ENCODE assay signal across 8 mouse cellular contexts in the genomic region with DNA sequence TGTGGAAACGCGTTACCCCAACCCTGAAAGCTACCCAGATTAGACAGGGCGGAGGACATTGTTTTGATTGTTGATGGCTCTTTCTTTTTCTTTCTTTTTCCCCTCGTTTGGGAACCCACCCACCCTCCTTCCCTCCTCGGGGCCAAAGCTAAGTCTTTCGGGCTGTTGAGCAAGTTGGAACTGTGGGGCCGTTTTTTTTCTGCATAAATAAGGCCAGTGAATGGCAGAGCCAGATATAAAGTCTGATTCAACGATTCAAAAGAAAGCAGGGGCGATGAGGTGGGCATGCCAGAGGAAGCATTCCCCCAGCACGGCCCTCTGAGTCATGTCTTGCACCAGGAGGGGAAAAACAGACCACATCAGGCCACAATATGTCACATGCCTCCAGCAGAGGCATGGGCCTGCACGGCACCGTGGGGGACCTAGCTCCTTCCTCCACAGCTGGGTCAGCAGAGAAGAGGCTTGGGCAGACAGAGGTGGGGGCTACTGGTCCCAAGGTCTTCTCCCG.
DNase-seq lines count a peak whose midpoint lies in the region; ATAC-seq and TF ChIP-seq lines count a peak whose summit lies in the region.

No protein-coding gene starts in this region.

- peak overlapping the region; percentile 76 for H3K9ac ChIP-seq in lung, embryonic 15.5 days

- peak overlapping the region; percentile 72 for H3K4me2 ChIP-seq in lung, embryonic 15.5 days

- DNase-seq in spleen, adult 18-20 months, result peak; percentile 33 to 49
- no peak for DNase-seq in spleen, postnatal 4 days (ENCODE audit: low spot score in 2 of 2)
- peak; percentile 46 for DNase-seq in heart, adult 8-10 months (ENCODE audit: low spot score)
- peak; percentile 60 for DNase-seq in kidney, postnatal 10 days
- DNase-seq in retina, embryonic 14.5 days (ENCODE audit: low spot score), result peak; percentile 48

- H3K27ac ChIP-seq in cortical plate, adult 2 months (ENCODE audit: insufficient read depth, low read length), result peak overlapping the region; percentile 96
- H3K27ac ChIP-seq in lung, embryonic 15.5 days, result peak overlapping the region; percentile 100

- H3K4me1 ChIP-seq in cortical plate, adult 2 months (ENCODE audit: control insufficient read depth, insufficient read depth, low read length), result peaks cover 4% of the 10 kb centered on the region; the same call in 1 of the 2 replicates
- H3K4me1 ChIP-seq in lung, embryonic 15.5 days, result peaks cover 20% of the 10 kb centered on the region

- no peak for TF ChIP-seq CTCF in cortical plate, adult 2 months (IDR thresholded peaks at IDR 0.05; ENCODE audit: extremely low read depth, insufficient read depth, low read length)

- TF ChIP-seq POLR2A in cortical plate, adult 2 months (IDR thresholded peaks at IDR 0.05; ENCODE audit: extremely low read depth, insufficient read depth, low read length), result no peak

- no peaks in the 10 kb centered on the region for H3K9me3 ChIP-seq in lung, embryonic 15.5 days

- H3K27me3 ChIP-seq in lung, embryonic 15.5 days, result no peaks in the 10 kb centered on the region

- H3K36me3 ChIP-seq in lung, embryonic 15.5 days, result no peaks in the 10 kb centered on the region

- peak overlapping the region; percentile 25 for H3K4me3 ChIP-seq in cortical plate, adult 2 months (ENCODE audit: insufficient read depth, low read length)
- peak overlapping the region; percentile 52 for H3K4me3 ChIP-seq in lung, embryonic 15.5 days

- ATAC-seq in lung, embryonic 15.5 days (ENCODE audit: borderline replicate concordance, extremely low read depth, low FRiP score, low TSS enrichment), result no peak
- no peak for ATAC-seq in erythroid progenitor cell, adult 5-6 weeks (replicated peaks; ENCODE audit: low FRiP score, poor library complexity, severe bottlenecking)

- WGBS in lung, embryonic 15.5 days, result 4% methylated on average over 13 of the region's 13 CpGs

Comparison
In these comparisons a context has a peak if more than half of its experiments do, and no peak if none do; other contexts are left out.
1. DNase-seq: peak in spleen, adult 18-20 months (2 of 2), heart, adult 8-10 months (single experiment), kidney, postnatal 10 days (single experiment) and retina, embryonic 14.5 days (single experiment); none in spleen, postnatal 4 days (0 of 2).